Mouse (Mus musculus) layer of hippocampus, postnatal 14 days (tissue): ENCODE measurements around the gene Actr1a. TPM values are rescaled to one million over a fixed set of nuclear protein-coding genes. Genes with fewer than 3 reads are reported as not detected.
A peak's percentile ranks its signal among the peaks of the same experiment; 100 is the strongest.

Source experiments
- DNase-seq, 2 experiments: peaks; one replicate each; pipeline ENCODE4 v3.0.0; 2021 to 2022; ENCODE audit warnings: low spot score in 2 of 2, mixed read lengths in 1 of 2
- total RNA-seq, 2 experiments: library from RNA; stranded (reverse); gene quantifications; 2 replicates each; pipeline ENCODE4 v1.2.3; 2021

Actr1a gene
- total RNA-seq, 2 experiments from 2014 or later = 207 to 220 TPM

- DNase-seq = no peak
Observed at GRCm38 (mm10) chr19:46400558-46400957, 5.0 kb upstream of the Actr1a start.

- no peak for DNase-seq
Observed at GRCm38 (mm10) chr19:46399886-46400285, 4.3 kb upstream of the Actr1a start.

- DNase-seq = no peak
Observed at GRCm38 (mm10) chr19:46399372-46399771, 3.8 kb upstream of the Actr1a start.

GRCm38 (mm10) chr19:46398401-46398800, 2.9 kb upstream of the Actr1a start:
- no peak for DNase-seq

- DNase-seq = no peak
Observed at GRCm38 (mm10) chr19:46397436-46398001, 2.0 kb upstream of the Actr1a start.

- DNase-seq = peak; percentile 97 to 99
Observed at GRCm38 (mm10) chr19:46396686-46397435, 1.3 kb upstream of the Actr1a start, which contains the start of gene Sufu. TSS of gene Sufu (plus strand) at chr19:46396896.

DNA sequence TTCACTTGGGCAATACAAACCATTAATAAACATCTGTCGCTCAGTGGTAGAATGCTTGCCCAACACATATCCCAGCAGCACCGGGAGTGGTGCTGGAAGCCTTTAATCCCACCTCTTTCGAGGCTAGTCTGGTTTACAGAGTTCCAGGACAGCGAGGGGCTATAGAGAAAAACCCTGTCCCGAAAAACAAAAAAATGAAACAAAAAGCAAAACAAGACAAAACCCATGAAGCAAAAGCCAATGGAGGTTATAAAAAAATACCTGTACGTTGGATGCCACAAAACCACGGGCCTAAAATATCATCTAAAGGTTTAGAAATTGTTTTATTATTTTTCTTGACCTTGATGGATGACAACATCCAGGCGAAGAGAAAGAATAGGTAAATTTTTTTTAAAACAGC, 561 bp upstream of the Actr1a start:
- no peak for DNase-seq

DNA sequence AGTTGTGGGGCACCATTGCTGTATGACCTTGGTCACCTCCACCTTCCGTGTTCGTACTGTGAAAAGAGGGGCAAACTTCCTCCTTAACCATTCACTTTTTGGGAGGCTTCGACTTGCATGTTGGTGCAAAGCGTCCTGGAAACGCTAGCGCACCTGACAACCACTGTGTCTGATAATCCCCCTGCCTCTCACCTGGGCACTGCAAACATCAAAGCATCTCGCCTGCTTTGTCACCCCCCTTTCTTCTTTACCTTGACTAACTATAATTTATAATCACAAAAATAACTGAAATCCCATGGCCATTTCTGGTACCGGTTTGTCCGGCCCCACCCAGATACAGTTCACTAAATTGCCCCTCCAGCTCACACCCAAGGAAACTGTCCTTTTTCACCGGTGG, 838 bp downstream of the Actr1a start:
- DNase-seq = no peak

- DNase-seq = no peak
Observed at GRCm38 (mm10) chr19:46392018-46392417, 3.5 kb downstream of the Actr1a start.

DNA sequence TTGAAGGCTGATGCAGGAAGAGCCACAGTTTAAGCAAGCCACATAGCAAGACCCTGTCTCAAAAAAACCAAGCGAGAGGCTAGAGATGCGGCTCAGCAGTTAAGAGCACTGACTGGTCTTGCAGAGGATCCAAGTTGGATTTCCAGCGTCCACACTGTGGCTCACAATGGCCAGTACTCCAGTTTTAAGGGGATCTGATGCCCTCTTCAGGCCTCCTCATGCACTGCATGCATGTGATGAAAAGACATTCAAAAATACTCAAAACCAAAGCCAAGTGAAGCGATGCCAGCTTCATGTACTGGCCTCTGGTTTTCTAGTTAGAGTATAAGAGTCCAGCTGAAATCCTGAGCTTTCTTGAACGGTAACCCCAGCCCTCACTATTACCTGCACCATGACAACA, 5.7 kb downstream of the Actr1a start:
- DNase-seq = no peak

DNA sequence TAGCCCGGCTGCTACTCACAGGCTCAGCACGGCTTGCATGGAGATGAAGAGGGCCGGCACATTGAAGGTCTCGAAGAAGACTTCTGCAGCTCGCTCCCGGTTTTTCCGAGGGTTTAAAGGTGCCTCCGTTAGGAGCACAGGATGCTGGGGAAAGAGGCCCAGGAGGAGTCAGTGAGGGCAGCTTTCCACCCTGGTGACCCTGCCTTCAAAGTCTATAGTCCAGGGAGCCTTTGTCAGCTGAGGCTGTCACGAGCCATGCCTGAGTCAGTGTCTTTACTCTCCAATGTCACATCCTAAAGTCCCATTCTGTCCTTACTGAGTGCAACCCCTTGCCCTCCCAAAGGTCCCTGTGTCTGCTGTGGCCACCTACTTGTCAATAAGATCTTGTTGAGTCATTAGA, 13.3 kb downstream of the Actr1a start:
- DNase-seq = no peak

- no peak for DNase-seq
Observed at GRCm38 (mm10) chr19:46375891-46376290, 19.7 kb downstream of the Actr1a start.

- DNase-seq = peak; percentile 60 to 86
Observed at GRCm38 (mm10) chr19:46375489-46375888, 20.1 kb downstream of the Actr1a start.

GRCm38 (mm10) chr19:46374477-46375088, 21.0 kb downstream of the Actr1a start:
- DNase-seq = peak in 1 of 2 experiments; percentile 16

- peak in 1 of 2 experiments; percentile 55 for DNase-seq
Observed at GRCm38 (mm10) chr19:46369204-46369603, 26.3 kb downstream of the Actr1a start.

DNA sequence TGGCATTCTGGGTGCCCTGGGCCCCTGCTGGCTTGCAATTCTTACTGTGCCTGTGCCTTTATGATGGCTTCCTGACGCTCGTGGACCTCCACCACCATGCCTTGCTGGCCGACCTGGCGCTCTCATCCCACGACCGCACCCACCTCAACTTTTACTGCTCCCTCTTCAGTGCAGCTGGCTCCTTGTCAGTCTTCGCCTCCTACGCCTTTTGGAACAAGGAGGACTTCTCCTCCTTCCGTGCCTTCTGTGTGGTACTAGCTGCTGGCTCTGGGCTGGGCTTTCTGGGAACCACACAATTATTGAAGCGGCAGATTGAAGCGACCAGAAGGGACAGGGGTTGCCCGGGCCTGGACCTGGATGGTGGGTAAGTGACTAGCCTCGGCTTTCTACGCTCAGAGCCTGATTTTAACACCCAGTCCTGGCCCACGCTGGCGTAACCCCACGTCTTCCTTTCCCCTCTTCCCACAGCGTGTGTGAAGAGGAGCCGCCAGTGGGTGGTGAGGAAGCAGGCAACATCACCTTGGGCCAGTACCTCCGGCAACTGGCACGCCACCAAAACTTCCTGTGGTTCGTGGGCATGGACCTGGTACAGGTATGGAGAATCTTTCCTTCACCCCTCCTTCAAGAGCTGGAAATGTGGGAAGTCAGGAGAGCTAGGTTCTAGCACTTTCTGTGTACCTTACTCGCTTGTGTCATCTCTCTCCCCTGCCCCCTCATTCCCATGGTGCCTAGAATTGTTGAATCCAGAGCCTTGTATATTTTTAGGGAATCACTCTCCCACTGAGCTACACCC, 27.6 kb downstream of the Actr1a start:
- DNase-seq = no peak

DNA sequence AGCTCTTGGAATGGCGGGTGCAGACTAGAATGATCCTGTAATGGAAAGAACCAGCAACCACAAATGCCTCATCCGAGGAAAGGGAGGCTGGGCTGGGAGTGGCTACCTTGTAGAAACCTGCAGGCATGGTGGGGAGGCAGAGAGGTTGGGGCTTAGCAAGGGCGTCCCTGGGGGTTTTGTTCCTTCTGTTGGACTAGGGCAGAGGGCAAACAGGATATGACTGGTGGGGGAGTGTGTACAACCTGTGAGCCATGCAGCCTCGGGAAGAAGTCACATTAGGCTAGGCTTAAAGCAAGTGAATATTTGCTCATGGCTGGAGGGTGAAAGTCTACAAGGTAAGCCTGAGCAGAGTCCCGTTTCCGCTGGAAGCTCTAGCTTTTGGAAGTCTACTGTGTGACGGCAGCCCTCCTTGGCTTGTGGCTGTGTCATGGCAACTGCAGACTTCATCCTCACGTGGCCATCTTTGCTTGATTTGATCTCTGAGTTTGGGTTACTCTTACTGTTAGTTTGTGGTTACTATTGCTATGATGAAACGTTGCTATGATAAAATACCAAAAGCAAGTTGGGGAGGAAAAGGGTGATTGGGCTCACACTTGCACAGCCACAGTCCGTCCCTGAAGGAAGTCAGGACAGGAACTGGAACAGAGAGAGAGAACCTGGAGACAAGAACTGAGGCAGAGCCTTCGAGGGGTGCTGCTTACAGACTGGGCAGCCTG, 32.1 kb downstream of the Actr1a start:
- DNase-seq = no peak

DNA sequence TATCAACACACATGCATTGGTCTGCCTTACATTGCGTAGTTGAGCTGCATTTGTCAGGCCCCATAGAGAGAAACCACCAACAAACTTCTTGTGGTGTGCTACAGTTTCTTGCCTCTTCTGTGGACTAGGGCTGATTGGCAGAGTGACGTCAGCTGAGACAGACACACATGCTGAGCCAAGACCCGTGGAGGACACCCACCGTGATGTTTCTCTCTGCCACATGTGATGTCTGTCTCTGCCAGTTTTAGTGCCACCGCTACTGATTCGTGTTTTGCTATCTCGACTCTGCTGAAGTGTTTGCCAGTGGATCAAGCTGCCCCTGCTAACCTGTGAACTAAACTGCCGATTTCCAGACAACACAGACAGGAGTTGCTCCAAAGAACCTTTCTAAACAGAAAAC, 33.4 kb downstream of the Actr1a start:
- no peak for DNase-seq

- DNase-seq = no peak
Observed at GRCm38 (mm10) chr19:46358381-46358780, 37.2 kb downstream of the Actr1a start.

- DNase-seq = no peak
Observed at GRCm38 (mm10) chr19:46357344-46358280, 37.9 kb downstream of the Actr1a start.
